Mouse (Mus musculus) liver, adult 2 months (tissue): ENCODE data around the gene Gm20708.

Experiments used
- CTCF ChIP-seq: fragments of 200-500 bp; IDR thresholded peaks from 2 replicates; pipeline ENCODE4 v1.5.1; 2011; ENCODE audit warnings: low read depth, low read length, control low read depth
- POLR2A ChIP-seq: fragments of 200-500 bp; IDR thresholded peaks from 2 replicates; pipeline ENCODE4 v1.6.1; 2011; ENCODE audit warnings: low read length, control low read depth; ENCODE audit not compliant: insufficient read depth; ENCODE audit errors: extremely low read depth

- TF ChIP-seq POLR2A (no peak), CTCF (no peak)
These were observed 24.6 kb downstream of the Gm20708 start for GRCm38 (mm10) chr11:117834086-117834485.
